Mouse (Mus musculus) ES-Bruce4 (cell line): ENCODE measurements at regions not wholly inside any gene's neighbourhood (a gene's known extent, or its start where the extent isn't known, plus 50 kb on each side); places are given as distances from the start of the nearest gene placed in this dataset.

Experiments
- EP300 ChIP-seq: IDR thresholded peaks from 2 replicates; pipeline ENCODE4 v1.6.1; 2011; ENCODE audit warnings: low read depth, low read length; ENCODE audit not compliant: insufficient read depth
- POLR2A ChIP-seq: IDR thresholded peaks from one replicate; pipeline ENCODE4 v1.8.1; 2011; ENCODE audit warnings: low read length; ENCODE audit not compliant: insufficient read depth

GRCm38 (mm10) chr9:23654777-23655176, 431.9 kb downstream of the Bmper start:
- no peak for TF ChIP-seq EP300
- TF ChIP-seq POLR2A = no peak
